Mouse (Mus musculus) Muller cell, postnatal 12 days (primary cell): ENCODE results near the gene Vmn2r75.
"Not testable (repeated sequence)": the region's sequence is repeated elsewhere in the genome, so short reads cannot be mapped to it uniquely, and the experiment has no call there.

Experiments used
- DNase-seq: peaks from one replicate; pipeline ENCODE4 v3.0.0-alpha.2; 2015; ENCODE audit errors: inconsistent ontology term

Gene Vmn2r75

DNA sequence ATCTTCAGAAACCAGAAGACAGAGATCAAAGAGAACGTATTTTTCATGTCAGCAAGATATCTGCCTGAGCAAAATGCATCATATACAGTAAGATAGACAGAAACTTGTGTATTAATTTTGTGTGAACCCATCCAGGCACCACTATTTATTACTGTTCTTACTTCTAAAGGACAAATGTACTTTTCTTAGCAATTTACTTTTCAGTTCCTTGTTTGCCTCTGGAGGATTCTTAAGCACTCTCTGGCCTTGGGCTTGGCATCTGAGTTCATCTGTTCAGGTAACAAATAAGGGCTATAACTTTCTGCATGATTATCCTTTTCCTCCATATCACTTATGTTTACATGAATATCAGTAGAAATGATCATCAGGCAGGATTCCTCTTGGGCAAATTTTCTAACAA, at the start of gene Vmn2r75:
TSS of gene Vmn2r75 (minus strand) at position 101 of the 400 bp plus-strand sequence.
- DNase-seq: not testable (repeated sequence)

DNA sequence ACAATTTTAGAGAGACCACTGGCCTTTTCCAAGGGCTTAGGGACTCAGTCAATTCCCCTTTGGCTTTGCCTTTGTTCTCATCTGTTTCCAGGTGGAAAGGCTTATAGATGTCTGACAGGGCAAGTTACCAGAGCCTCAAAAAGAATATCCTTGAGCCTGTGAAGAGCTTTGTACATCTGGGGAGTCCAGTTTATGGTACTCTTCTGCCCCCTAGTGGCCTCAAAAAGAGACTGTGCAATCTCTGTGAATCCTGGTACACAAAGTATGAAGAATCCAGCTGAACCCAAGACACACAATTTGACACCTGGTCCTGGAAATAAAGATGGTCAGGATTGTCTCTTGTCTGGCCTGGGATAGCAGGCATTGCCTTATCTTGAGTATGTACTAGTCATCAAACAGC, 39.8 kb upstream of the Vmn2r75 start:
- peak; percentile 11 for DNase-seq
